ENCODE assay signal across 14 mouse cellular contexts in genomic region chr9:50142756-50143155, GRCm38 (mm10).
A peak's percentile ranks its signal among the peaks of the same experiment; 100 is the strongest.
DNase-seq lines count a peak whose midpoint lies in the region; ATAC-seq lines count a peak whose summit lies in the region.
"Had no signal": no experiment of that assay in that cellular context is flagged by ENCODE, and none has a peak within 500 bp of the region (broad histone marks: within the 10 kb centered on the region; RNA-seq: fewer than 3 reads in every experiment).

No protein-coding gene starts in this region.

- H3K36me3 ChIP-seq in forebrain, embryonic 13.5 days (ENCODE audit: poor library complexity, severe bottlenecking): no peaks in the 10 kb centered on the region
- no peaks in the 10 kb centered on the region for H3K36me3 ChIP-seq in forebrain, embryonic 12.5 days (replicated peaks)
- no peaks in the 10 kb centered on the region for H3K36me3 ChIP-seq in neural tube, embryonic 14.5 days (ENCODE audit: control insufficient read depth, insufficient read depth, low read length)
- no peaks in the 10 kb centered on the region for H3K36me3 ChIP-seq in embryonic facial prominence, embryonic 14.5 days (ENCODE audit: control insufficient read depth, insufficient read depth, low read length)
- H3K36me3 ChIP-seq: heart, embryonic 15.5 days; lung, embryonic 15.5 days had no signal

- H3K27ac ChIP-seq in forebrain, embryonic 13.5 days: no peak overlapping the region
- H3K27ac ChIP-seq in forebrain, embryonic 12.5 days: no peak overlapping the region
- H3K27ac ChIP-seq in neural tube, embryonic 14.5 days (ENCODE audit: low read depth, low read length): no peak overlapping the region
- peak overlapping the region; percentile 53; the same call in 1 of the 2 replicates for H3K27ac ChIP-seq in embryonic facial prominence, embryonic 14.5 days (replicated peaks; ENCODE audit: low read depth, low read length)
- H3K27ac ChIP-seq: heart, embryonic 15.5 days; layer of hippocampus, adult 2 months; lung, embryonic 15.5 days had no signal

- peak; percentile 66; the same call in 1 of the 2 replicates for ATAC-seq in forebrain, embryonic 13.5 days
- ATAC-seq in forebrain, embryonic 12.5 days (ENCODE audit: low FRiP score): no peak
- ATAC-seq in neural tube, embryonic 14.5 days (ENCODE audit: low read depth): peak; percentile 46; the same call in 1 of the 2 replicates
- 0 out of 2 replicates have a peak, but pooled peaks have one; percentile 50 for ATAC-seq in embryonic facial prominence, embryonic 14.5 days (ENCODE audit: low read depth)

- no peak overlapping the region for H3K4me3 ChIP-seq in forebrain, embryonic 13.5 days
- no peak overlapping the region for H3K4me3 ChIP-seq in forebrain, embryonic 12.5 days (replicated peaks)
- H3K4me3 ChIP-seq in neural tube, embryonic 14.5 days (ENCODE audit: low read depth, low read length): no peak overlapping the region
- no peak overlapping the region for H3K4me3 ChIP-seq in embryonic facial prominence, embryonic 14.5 days (ENCODE audit: low read depth, low read length)
- H3K4me3 ChIP-seq: heart, embryonic 15.5 days; layer of hippocampus, adult 2 months; lung, embryonic 15.5 days had no signal

- 52% methylated on average over 1 of the region's 1 CpGs for WGBS in forebrain, embryonic 13.5 days
- WGBS in forebrain, embryonic 12.5 days: 64% methylated on average over 1 of the region's 1 CpGs
- 35% methylated on average over 1 of the region's 1 CpGs for WGBS in neural tube, embryonic 14.5 days
- WGBS in embryonic facial prominence, embryonic 14.5 days: 33% methylated on average over 1 of the region's 1 CpGs

- no peaks in the 10 kb centered on the region for H3K27me3 ChIP-seq in forebrain, embryonic 13.5 days
- no peaks in the 10 kb centered on the region for H3K27me3 ChIP-seq in forebrain, embryonic 12.5 days
- no peaks in the 10 kb centered on the region for H3K27me3 ChIP-seq in neural tube, embryonic 14.5 days (ENCODE audit: control insufficient read depth, insufficient read depth, low read length)
- H3K27me3 ChIP-seq in embryonic facial prominence, embryonic 14.5 days (replicated peaks; ENCODE audit: control insufficient read depth, insufficient read depth, low read length): no peaks in the 10 kb centered on the region; the same call in 1 of the 2 replicates
- H3K27me3 ChIP-seq: heart, embryonic 15.5 days; lung, embryonic 15.5 days had no signal

- no peak overlapping the region for H3K9ac ChIP-seq in forebrain, embryonic 13.5 days
- no peak overlapping the region for H3K9ac ChIP-seq in forebrain, embryonic 12.5 days
- H3K9ac ChIP-seq in neural tube, embryonic 14.5 days (replicated peaks; ENCODE audit: low read depth, low read length): no peak overlapping the region
- H3K9ac ChIP-seq in embryonic facial prominence, embryonic 14.5 days (ENCODE audit: low read depth, low read length): no peak overlapping the region
- H3K9ac ChIP-seq: heart, embryonic 15.5 days; lung, embryonic 15.5 days had no signal

- no peaks in the 10 kb centered on the region for H3K9me3 ChIP-seq in forebrain, embryonic 13.5 days (replicated peaks)
- no peaks in the 10 kb centered on the region for H3K9me3 ChIP-seq in forebrain, embryonic 12.5 days
- H3K9me3 ChIP-seq in neural tube, embryonic 14.5 days (ENCODE audit: control insufficient read depth, low read length): no peaks in the 10 kb centered on the region
- H3K9me3 ChIP-seq in embryonic facial prominence, embryonic 14.5 days (ENCODE audit: control insufficient read depth, low read length): no peaks in the 10 kb centered on the region
- H3K9me3 ChIP-seq: heart, embryonic 15.5 days; lung, embryonic 15.5 days had no signal

- peaks cover 19% of the 10 kb centered on the region for H3K4me1 ChIP-seq in forebrain, embryonic 13.5 days
- H3K4me1 ChIP-seq in forebrain, embryonic 12.5 days: peaks cover 3% of the 10 kb centered on the region; the same call in 1 of the 2 replicates
- peaks cover 13% of the 10 kb centered on the region for H3K4me1 ChIP-seq in neural tube, embryonic 14.5 days (ENCODE audit: control insufficient read depth, insufficient read depth, low read length)
- H3K4me1 ChIP-seq in embryonic facial prominence, embryonic 14.5 days (ENCODE audit: control insufficient read depth, insufficient read depth, low read length): peaks cover 21% of the 10 kb centered on the region

- H3K4me2 ChIP-seq in forebrain, embryonic 13.5 days: no peak overlapping the region
- no peak overlapping the region for H3K4me2 ChIP-seq in forebrain, embryonic 12.5 days
- no peak overlapping the region for H3K4me2 ChIP-seq in neural tube, embryonic 14.5 days (ENCODE audit: low read depth, low read length)
- no peak overlapping the region for H3K4me2 ChIP-seq in embryonic facial prominence, embryonic 14.5 days (ENCODE audit: low read depth, low read length)
- H3K4me2 ChIP-seq: heart, embryonic 15.5 days; lung, embryonic 15.5 days; midbrain, embryonic 11.5 days had no signal

- DNase-seq in neural tube, embryonic 10.5 days (ENCODE audit: extremely low spot score, low spot score): no peak
- peak; percentile 50 for DNase-seq in adrenal gland, postnatal 14 days
- DNase-seq in embryonic facial prominence, embryonic 14.5 days (ENCODE audit: low spot score): peak; percentile 70
- DNase-seq in urinary bladder, postnatal 14 days (ENCODE audit: low spot score): no peak
- no peak for DNase-seq in thymus, postnatal 14 days
- DNase-seq: gastrocnemius, postnatal 36 days; kidney, adult 2 months had no signal

Comparison
In these comparisons a context has a peak if more than half of its experiments do, and no peak if none do; other contexts are left out.
1. DNase-seq: peak in adrenal gland, postnatal 14 days (single experiment) and embryonic facial prominence, embryonic 14.5 days (single experiment); none in neural tube, embryonic 10.5 days (single experiment), urinary bladder, postnatal 14 days (single experiment) and thymus, postnatal 14 days (single experiment).